Mouse (Mus musculus): ENCODE measurements around the gene Gm44805.

GRCm38 (mm10) chr7:19713598-19713997 is 32.4 kb upstream of the Gm44805 start:
- no peak for TF ChIP-seq MYOG (IDR thresholded peaks at IDR 0.05; ENCODE audit: control insufficient read depth in 1 of 3, insufficient read depth in 1 of 3, insufficient read length in 2 of 3, low read depth in 2 of 3)
- TF ChIP-seq POLR2A (IDR thresholded peaks at IDR 0.05; ENCODE audit: insufficient read length, low read depth) = no peak
- TF ChIP-seq MYOD1 (IDR thresholded peaks at IDR 0.05; ENCODE audit: control insufficient read depth in 1 of 3, insufficient read length in 2 of 3, low read depth in 2 of 3) = no peak
- TF ChIP-seq MAX (IDR thresholded peaks at IDR 0.05; ENCODE audit: low read depth) = no peak
- TF ChIP-seq POLR2AphosphoS2 (IDR thresholded peaks at IDR 0.05; ENCODE audit: insufficient read length, low read depth) = no peak
- no peak for TF ChIP-seq SRF (IDR thresholded peaks at IDR 0.05; ENCODE audit: control insufficient read depth, insufficient read length, low read depth)
- no peak for TF ChIP-seq USF1 (IDR thresholded peaks at IDR 0.05; ENCODE audit: low read depth)
- TF ChIP-seq CEBPB (IDR thresholded peaks at IDR 0.05; ENCODE audit: insufficient read depth, poor library complexity, severe bottlenecking) = no peak
